Mouse (Mus musculus) gastrocnemius, adult 2 months (tissue): ENCODE data around the gene Klhdc7a. TPM values are rescaled to one million over a fixed set of nuclear protein-coding genes. Genes with fewer than 3 reads are reported as not detected.
"Not testable (repeated sequence)": the region's sequence is repeated elsewhere in the genome, so short reads cannot be mapped to it uniquely, and the experiment has no call there.

Experiments
- DNase-seq: peaks from one replicate; pipeline ENCODE4 v3.0.0; 2022
- H3K27ac ChIP-seq: fragments of 200-600 bp; 2 replicates; pipeline ENCODE4 v1.8.1; 2022; ENCODE audit warnings: mild to moderate bottlenecking
- H3K4me3 ChIP-seq: fragments of 200-600 bp; 2 replicates; pipeline ENCODE4 v1.8.1; 2022; ENCODE audit warnings: mild to moderate bottlenecking, moderate library complexity
- CTCF ChIP-seq: fragments of 200-600 bp; IDR thresholded peaks from 2 replicates; pipeline ENCODE4 v1.8.1; 2022; ENCODE audit warnings: antibody characterized with exemption, mild to moderate bottlenecking, moderate library complexity
- intact Hi-C: fragments of 180-260 bp; cut with DNase I; formaldehyde crosslinking; loops from one replicate; pipeline ENCODE4 v1.15.1; 2025
- total RNA-seq, 2 experiments: library from RNA; stranded (reverse); gene quantifications; 2 replicates each; pipeline ENCODE4 v1.2.3; 2021

The Klhdc7a gene
- total RNA-seq, 2 experiments from 2014 or later, result 0.22 TPM; not detected in 1

GRCm38 (mm10) chr4:139967475-139967891 lies 343 bp downstream of the Klhdc7a start:
- peak overlapping the region; percentile 46; the same call in 1 of the 2 replicates for H3K27ac ChIP-seq

GRCm38 (mm10) chr4:139966981-139967380 lies 845 bp downstream of the Klhdc7a start:
- H3K4me3 ChIP-seq, result peak overlapping the region; percentile 45
- no peak overlapping the region for H3K27ac ChIP-seq
- intact Hi-C loops, result no loop called here
- TF ChIP-seq CTCF, result no peak
- no peak for DNase-seq

More at GRCm38 (mm10) chr4:139967475-139967891, 343 bp downstream of the Klhdc7a start:
- DNase-seq, result peak; percentile 51
- H3K4me3 ChIP-seq, result peak overlapping the region; percentile 45
- intact Hi-C loops, result no loop called here
- TF ChIP-seq CTCF, result no peak

GRCm38 (mm10) chr4:139965596-139966185 lies 2.1 kb downstream of the Klhdc7a start:
- intact Hi-C loops, result no loop called here
- H3K27ac ChIP-seq, result no peak overlapping the region
- TF ChIP-seq CTCF, result no peak
- no peak for DNase-seq
- no peak overlapping the region for H3K4me3 ChIP-seq

- intact Hi-C loops, result no loop called here
- no peak overlapping the region for H3K4me3 ChIP-seq
- no peak for DNase-seq
- TF ChIP-seq CTCF, result no peak
- H3K27ac ChIP-seq, result no peak overlapping the region
Measured at GRCm38 (mm10) chr4:139964406-139964805, 3.4 kb downstream of the Klhdc7a start.

- TF ChIP-seq CTCF, result no peak
- no peak overlapping the region for H3K27ac ChIP-seq
- no peak overlapping the region for H3K4me3 ChIP-seq
- intact Hi-C loops, result no loop called here
- DNase-seq, result no peak
Measured at GRCm38 (mm10) chr4:139963911-139964310, 3.9 kb downstream of the Klhdc7a start.

- no peak for TF ChIP-seq CTCF
- H3K4me3 ChIP-seq, result no peak overlapping the region
- no peak overlapping the region for H3K27ac ChIP-seq
- intact Hi-C loops, result no loop called here
- no peak for DNase-seq
Measured at GRCm38 (mm10) chr4:139963059-139963458, 4.8 kb downstream of the Klhdc7a start.

- intact Hi-C loops, result no loop called here
- no peak overlapping the region for H3K27ac ChIP-seq
- DNase-seq, result no peak
- no peak for TF ChIP-seq CTCF
- no peak overlapping the region for H3K4me3 ChIP-seq
Measured at GRCm38 (mm10) chr4:139961816-139962215, 6.0 kb downstream of the Klhdc7a start.

GRCm38 (mm10) chr4:139961329-139961728 lies 6.5 kb downstream of the Klhdc7a start:
- H3K27ac ChIP-seq, H3K4me3 ChIP-seq, DNase-seq, intact Hi-C loops: not testable (repeated sequence)

GRCm38 (mm10) chr4:139960724-139961315 lies 7.0 kb downstream of the Klhdc7a start:
- intact Hi-C loops, result no loop called here
- DNase-seq, result no peak
- no peak overlapping the region for H3K27ac ChIP-seq
- no peak overlapping the region for H3K4me3 ChIP-seq
- TF ChIP-seq CTCF, result no peak

- TF ChIP-seq CTCF, result no peak
- no peak for DNase-seq
- intact Hi-C loops, result no loop called here
- Histone ChIP-seq H3K4me3 (no peak overlapping the region), H3K27ac (no peak overlapping the region)
Measured at GRCm38 (mm10) chr4:139960086-139960713, 7.6 kb downstream of the Klhdc7a start.

- DNase-seq, result no peak
- H3K4me3 ChIP-seq, result no peak overlapping the region
- H3K27ac ChIP-seq, result no peak overlapping the region
- TF ChIP-seq CTCF, result no peak
- intact Hi-C loops, result no loop called here
Measured at GRCm38 (mm10) chr4:139959188-139959587, 8.6 kb downstream of the Klhdc7a start.

- DNase-seq, result no peak
- Histone ChIP-seq H3K27ac (no peak overlapping the region), H3K4me3 (no peak overlapping the region)
- no peak for TF ChIP-seq CTCF
- intact Hi-C loops, result no loop called here
Measured at GRCm38 (mm10) chr4:139950876-139951485, 16.8 kb downstream of the Klhdc7a start.

GRCm38 (mm10) chr4:139950431-139950848 lies 17.4 kb downstream of the Klhdc7a start:
- no peak for TF ChIP-seq CTCF
- no peak for DNase-seq
- H3K4me3 ChIP-seq, result peak overlapping the region; percentile 21; the same call in 1 of the 2 replicates
- no peak overlapping the region for H3K27ac ChIP-seq
- intact Hi-C loops, result no loop called here
